Mouse (Mus musculus) G1E (cell line): ENCODE data around the gene Isx. TPM values are rescaled to one million over a fixed set of nuclear protein-coding genes. Genes with fewer than 3 reads are reported as not detected.

Source experiments
- ATAC-seq: 2 replicates; pipeline ENCODE4 v1.8.0; 2016; ENCODE audit warnings: mild to moderate bottlenecking; ENCODE audit not compliant: insufficient number of reproducible peaks, poor library complexity, low FRiP score, severe bottlenecking; ENCODE audit errors: extremely low read depth
- DNase-seq: peaks from one replicate; pipeline ENCODE4 v3.0.0; 2012; ENCODE audit warnings: low spot score
- H3K27me3 ChIP-seq: 2 replicates; pipeline ENCODE4 v1.6.1; 2012; ENCODE audit warnings: mild to moderate bottlenecking, low read length, inconsistent platforms; ENCODE audit not compliant: insufficient read depth
- H3K36me3 ChIP-seq: replicated peaks from 2 replicates; pipeline ENCODE3; 2012; ENCODE audit warnings: mild to moderate bottlenecking, inconsistent platforms
- H3K4me1 ChIP-seq: 2 replicates; pipeline ENCODE4 v1.6.1; 2012; ENCODE audit warnings: low read depth, low read length, inconsistent platforms, mixed read lengths; ENCODE audit not compliant: insufficient read depth
- H3K4me3 ChIP-seq: 2 replicates; pipeline ENCODE4 v1.5.1; 2012; ENCODE audit warnings: low read depth, mild to moderate bottlenecking, inconsistent platforms, low read length, moderate library complexity, mixed read lengths
- H3K9me3 ChIP-seq: replicated peaks from 2 replicates; pipeline ENCODE4 v1.6.1; 2012; ENCODE audit warnings: inconsistent platforms
- CTCF ChIP-seq: IDR thresholded peaks from 2 replicates; pipeline ENCODE4 v1.5.1; 2012; ENCODE audit warnings: low read depth, low read length, inconsistent platforms, mixed read lengths
- GATA1 ChIP-seq: IDR thresholded peaks from 2 replicates; pipeline ENCODE4 v1.6.1; 2012; ENCODE audit warnings: borderline replicate concordance, low read length, inconsistent platforms, mixed read lengths
- GATA2 ChIP-seq: IDR thresholded peaks from 2 replicates; pipeline ENCODE4 v1.6.1; 2012; ENCODE audit warnings: low read depth, low read length, inconsistent platforms, borderline replicate concordance
- POLR2AphosphoS5 ChIP-seq: IDR thresholded peaks from 2 replicates; pipeline ENCODE4 v1.6.1; 2012; ENCODE audit warnings: low read depth, low read length, inconsistent platforms; ENCODE audit not compliant: insufficient replicate concordance
- TAL1 ChIP-seq: conservative IDR thresholded peaks from 2 replicates; pipeline ENCODE4 v1.6.1; 2012; ENCODE audit warnings: low read depth, low read length, inconsistent platforms, mixed read lengths
- polyA plus RNA-seq: library from polyadenylated mRNA; stranded (reverse); fragments of >175 nt; gene quantifications from 2 replicates; pipeline ENCODE4 v1.2.3, GENCODE M21; 2012
- total RNA-seq, 2 experiments: library from RNA; stranded (forward) in 1 of 2; stranded (reverse) in 1 of 2; fragments of 200-1000 nt in 1 of 2; fragments of >200 nt in 1 of 2; fragmentation: Nextera tagmentation in 1 of 2; gene quantifications; 2 replicates each; pipeline ENCODE4 v1.2.3; 2014 to 2017

The Isx gene
- total and polyA plus RNA-seq, 3 experiments: 0.27 TPM; not detected in 2

DNA sequence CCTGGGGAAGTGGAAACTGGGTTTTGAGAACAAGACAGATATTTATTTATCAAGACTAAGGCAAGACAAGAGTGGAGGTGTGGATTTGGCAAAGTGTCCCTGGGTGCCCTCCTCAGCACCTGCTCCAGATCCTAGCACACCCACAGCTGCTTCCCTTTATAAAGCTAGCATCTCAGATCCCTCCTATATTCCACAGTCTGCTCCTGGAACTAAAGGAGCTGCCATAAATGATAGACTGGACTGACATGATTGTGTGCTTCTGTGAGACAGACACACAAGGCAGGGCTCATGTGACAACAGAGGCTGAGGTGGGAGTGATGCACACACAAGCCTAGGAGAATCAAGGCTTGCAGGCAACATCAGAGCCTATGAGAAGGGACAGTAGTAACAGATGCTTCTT is 22.0 kb upstream of the Isx start:
- Histone ChIP-seq H3K27me3 (no peaks in the 10 kb centered on the region), H3K9me3 (no peaks in the 10 kb centered on the region), H3K4me3 (no peak overlapping the region), H3K4me1 (no peaks in the 10 kb centered on the region), H3K36me3 (no peaks in the 10 kb centered on the region)
- ATAC-seq: no peak
- no peak for TF ChIP-seq CTCF
- TF ChIP-seq GATA2: no peak
- no peak for TF ChIP-seq POLR2AphosphoS5
- no peak for TF ChIP-seq GATA1
- no peak for DNase-seq

DNA sequence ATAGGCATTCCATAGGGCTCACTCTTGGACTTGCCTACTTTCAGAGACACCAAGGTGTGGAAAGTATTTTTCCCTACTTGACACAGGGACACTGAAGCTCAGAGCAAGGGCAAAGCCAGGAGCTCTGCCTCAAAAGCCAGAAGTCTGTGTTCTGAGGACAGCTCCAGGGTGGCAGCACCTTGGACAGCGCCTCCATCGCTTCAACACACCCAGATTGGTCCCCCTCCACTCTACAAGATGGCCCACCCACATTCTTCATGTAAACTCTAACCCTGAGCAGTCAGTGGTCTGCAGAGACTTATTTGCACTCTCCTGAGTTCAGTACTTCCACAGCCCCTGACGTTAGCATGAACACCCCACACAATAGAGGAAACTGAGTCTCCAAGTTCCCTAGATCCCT is 21.1 kb upstream of the Isx start:
- no peak for ATAC-seq
- no peak for TF ChIP-seq GATA2
- TF ChIP-seq TAL1: no peak
- no peak for TF ChIP-seq GATA1
- no peak for TF ChIP-seq POLR2AphosphoS5
- TF ChIP-seq CTCF: no peak

DNA sequence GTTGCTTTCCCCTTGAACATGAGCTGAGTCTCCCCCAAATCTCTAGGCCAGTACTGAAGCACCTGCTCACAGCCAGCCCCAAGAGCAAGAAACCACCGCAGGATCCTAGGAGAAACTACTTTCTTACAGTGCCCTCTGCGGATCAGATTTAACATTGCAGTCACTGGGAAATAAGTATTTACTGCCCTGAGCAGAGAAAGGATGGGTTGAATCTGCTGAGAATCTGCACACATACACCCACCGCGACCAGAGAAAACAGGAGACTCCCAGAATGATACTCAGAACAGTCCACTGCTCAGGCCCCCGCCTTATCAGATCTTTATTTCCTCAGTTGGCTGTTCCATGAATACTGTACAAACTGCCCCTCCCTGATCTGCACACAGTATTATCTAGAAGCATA is 19.5 kb upstream of the Isx start:
- TF ChIP-seq GATA2 (no peak), POLR2AphosphoS5 (no peak), GATA1 (no peak), CTCF (no peak), TAL1 (no peak)
- H3K36me3 ChIP-seq: no peaks in the 10 kb centered on the region
- no peaks in the 10 kb centered on the region for H3K4me1 ChIP-seq
- DNase-seq: no peak
- no peaks in the 10 kb centered on the region for H3K27me3 ChIP-seq
- ATAC-seq: no peak
- H3K9me3 ChIP-seq: no peaks in the 10 kb centered on the region
- no peak overlapping the region for H3K4me3 ChIP-seq

More for the DNA sequence above, 21.1 kb upstream of the Isx start:
- Histone ChIP-seq H3K9me3 (no peaks in the 10 kb centered on the region), H3K36me3 (no peaks in the 10 kb centered on the region), H3K4me3 (no peak overlapping the region), H3K4me1 (no peaks in the 10 kb centered on the region), H3K27me3 (no peaks in the 10 kb centered on the region)
- DNase-seq: no peak

DNA sequence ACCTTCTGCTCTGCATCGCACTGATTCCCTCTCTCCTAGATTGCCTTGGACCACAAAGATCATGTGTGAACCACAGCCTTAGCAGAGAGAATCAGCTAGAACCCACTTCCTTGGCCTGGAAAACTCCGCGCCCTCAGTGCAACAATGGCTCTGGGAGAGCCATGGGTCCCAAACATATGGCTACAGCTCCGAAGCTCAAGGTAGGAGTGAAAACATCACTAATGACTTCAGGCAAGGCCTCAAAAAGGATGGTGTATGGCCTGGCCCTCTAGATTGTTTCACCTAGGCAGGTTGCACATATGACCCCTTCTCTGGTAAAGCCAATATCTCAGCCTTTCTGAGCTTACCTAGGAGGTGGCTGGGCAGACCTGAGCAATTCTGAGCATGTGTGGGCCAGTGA is 18.2 kb upstream of the Isx start:
- Histone ChIP-seq H3K4me3 (no peak overlapping the region), H3K9me3 (no peaks in the 10 kb centered on the region), H3K36me3 (no peaks in the 10 kb centered on the region), H3K4me1 (no peaks in the 10 kb centered on the region), H3K27me3 (no peaks in the 10 kb centered on the region)
- TF ChIP-seq POLR2AphosphoS5: no peak
- ATAC-seq (no peak), DNase-seq (no peak)

DNA sequence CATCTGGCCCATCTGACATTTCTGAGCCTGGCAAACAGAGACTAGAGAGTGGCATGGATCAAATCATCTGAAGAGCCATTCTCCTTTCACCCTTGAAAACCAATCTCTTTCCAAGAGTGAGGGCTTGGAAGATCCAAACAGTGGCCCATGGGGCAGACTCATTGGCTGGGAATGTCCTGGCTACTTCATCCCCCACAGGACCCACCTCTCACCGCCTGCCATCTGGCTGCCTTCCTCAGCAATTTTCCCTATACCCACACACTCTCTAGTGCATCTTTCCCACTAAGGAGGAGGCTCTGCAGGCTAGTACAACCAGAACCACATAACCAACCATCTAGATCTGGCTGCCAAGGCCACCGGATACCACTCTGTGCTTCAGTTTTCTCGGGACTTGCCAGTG is 17.6 kb upstream of the Isx start:
- no peak for TF ChIP-seq GATA1
- no peak for TF ChIP-seq CTCF
- TF ChIP-seq TAL1: no peak
- TF ChIP-seq POLR2AphosphoS5: no peak
- TF ChIP-seq GATA2: no peak
- ATAC-seq: no peak
- Histone ChIP-seq H3K4me3 (no peak overlapping the region), H3K4me1 (no peaks in the 10 kb centered on the region), H3K36me3 (no peaks in the 10 kb centered on the region), H3K9me3 (no peaks in the 10 kb centered on the region), H3K27me3 (no peaks in the 10 kb centered on the region)
- DNase-seq: no peak

DNA sequence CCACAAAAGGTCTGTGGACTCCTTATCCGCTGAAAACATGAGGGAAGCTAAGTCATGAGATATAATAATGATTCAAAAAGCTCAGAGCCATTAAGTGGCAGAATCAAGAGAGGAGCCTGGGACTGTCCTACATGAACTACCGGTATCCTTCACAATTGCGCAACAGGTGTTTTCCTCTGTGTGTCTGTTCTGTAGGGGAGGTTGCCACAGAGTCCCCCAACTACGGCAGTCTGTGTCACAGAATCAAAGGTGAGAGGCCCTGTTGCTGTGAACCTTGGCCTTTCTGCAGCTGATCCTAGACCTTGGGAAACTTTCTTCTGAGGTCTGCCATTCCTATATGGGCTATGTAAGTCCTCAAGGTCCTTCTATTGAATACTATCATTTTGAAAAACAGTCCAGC is 13.7 kb upstream of the Isx start:
- Histone ChIP-seq H3K4me1 (no peaks in the 10 kb centered on the region), H3K4me3 (no peak overlapping the region), H3K27me3 (no peaks in the 10 kb centered on the region), H3K36me3 (no peaks in the 10 kb centered on the region), H3K9me3 (no peaks in the 10 kb centered on the region)
- DNase-seq (no peak), ATAC-seq (no peak)
- TF ChIP-seq GATA2 (no peak), GATA1 (no peak), POLR2AphosphoS5 (no peak), TAL1 (no peak), CTCF (no peak)

DNA sequence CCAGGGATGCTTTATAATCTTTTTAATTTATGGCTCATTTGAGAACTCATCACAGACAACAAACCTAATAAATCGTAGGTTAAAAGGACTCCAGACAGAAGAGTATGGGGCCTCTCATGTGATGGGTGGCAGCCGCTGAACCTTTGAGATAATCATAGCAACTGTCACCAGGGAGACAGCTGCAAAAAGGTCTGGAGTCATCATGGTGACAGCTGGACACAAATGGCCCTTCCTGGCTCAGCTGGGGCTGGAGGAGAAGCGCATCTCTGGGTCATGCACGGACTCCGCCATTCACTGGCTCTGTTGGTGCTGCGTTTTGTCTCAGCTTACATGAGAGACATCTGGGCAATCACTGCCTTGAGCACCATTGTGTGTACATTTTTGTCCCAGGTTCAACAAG is 12.5 kb upstream of the Isx start:
- TF ChIP-seq GATA2 (no peak), CTCF (no peak), TAL1 (no peak), POLR2AphosphoS5 (no peak), GATA1 (no peak)
- Histone ChIP-seq H3K9me3 (no peaks in the 10 kb centered on the region), H3K36me3 (no peaks in the 10 kb centered on the region), H3K4me1 (no peaks in the 10 kb centered on the region), H3K4me3 (no peak overlapping the region), H3K27me3 (no peaks in the 10 kb centered on the region)
- DNase-seq (no peak), ATAC-seq (no peak)
